Mouse (Mus musculus) lung, adult 2 months (tissue): ENCODE measurements around the gene Ift43. TPM values are rescaled to one million over a fixed set of nuclear protein-coding genes. Genes with fewer than 3 reads are reported as not detected.

Experiments used
- DNase-seq: peaks from one replicate; pipeline ENCODE4 v3.0.0; 2022
- H3K4me1 ChIP-seq: fragments of 200-500 bp; 2 replicates; pipeline ENCODE4 v1.6.1; 2011; ENCODE audit warnings: low read length; ENCODE audit not compliant: control insufficient read depth, insufficient read depth
- H3K4me3 ChIP-seq: fragments of 200-500 bp; replicated peaks from 2 replicates; pipeline ENCODE3; 2011; ENCODE audit warnings: low read depth, mild to moderate bottlenecking, control low read depth, low read length; ENCODE audit errors: extremely low read depth
- CTCF ChIP-seq: fragments of 200-500 bp; IDR thresholded peaks from 2 replicates; pipeline ENCODE4 v1.5.1; 2011; ENCODE audit warnings: mild to moderate bottlenecking, low read length, control low read depth; ENCODE audit not compliant: insufficient read depth
- POLR2A ChIP-seq: fragments of 200-500 bp; IDR thresholded peaks from 2 replicates; pipeline ENCODE4 v1.6.1; 2011; ENCODE audit warnings: low read depth, mild to moderate bottlenecking, control low read depth, low read length, borderline replicate concordance; ENCODE audit errors: extremely low read depth
- WGBS: fragments of 180-500 bp; shearing (Covaris S2); methylation state at CpG from one replicate; pipeline ENCODE4 v1.1.7; 2018; 5-methylcytosine and 5-hydroxymethylcytosine counted together
- polyA plus RNA-seq: library from polyadenylated mRNA; depleted of rRNA; stranded (reverse); fragments of >200 nt; gene quantifications from 2 replicates; pipeline ENCODE4 v1.2.3, GENCODE M21; 2012

The Ift43 gene
- polyA plus RNA-seq, 1 experiment = 49.6 TPM

- DNase-seq = no peak
- no peak overlapping the region for H3K4me3 ChIP-seq
- TF ChIP-seq CTCF = no peak
- no peak for TF ChIP-seq POLR2A
- 81% methylated on average over 6 of the region's 6 CpGs for WGBS
- H3K4me1 ChIP-seq = no peaks in the 10 kb centered on the region; the same call in 1 of the 2 replicates
Observed at GRCm38 (mm10) chr12:86049813-86050212, 32.5 kb upstream of the Ift43 start.

GRCm38 (mm10) chr12:86051477-86051876 lies 30.9 kb upstream of the Ift43 start:
- no peak for DNase-seq
- whole genome bisulfite sequencing = 87% methylated on average over 5 of the region's 5 CpGs
- TF ChIP-seq POLR2A = no peak
- no peak for TF ChIP-seq CTCF
- no peaks in the 10 kb centered on the region for H3K4me1 ChIP-seq
- no peak overlapping the region for H3K4me3 ChIP-seq

GRCm38 (mm10) chr12:86055306-86055705 lies 27.0 kb upstream of the Ift43 start:
- TF ChIP-seq CTCF = no peak
- TF ChIP-seq POLR2A = no peak
- 94% methylated on average over 2 of the region's 2 CpGs for WGBS
- no peak overlapping the region for H3K4me3 ChIP-seq
- no peak for DNase-seq
- no peaks in the 10 kb centered on the region for H3K4me1 ChIP-seq

- 81% methylated on average over 8 of the region's 8 CpGs for WGBS
- no peak for DNase-seq
- H3K4me3 ChIP-seq = no peak overlapping the region
- H3K4me1 ChIP-seq = no peaks in the 10 kb centered on the region
- TF ChIP-seq CTCF (no peak), POLR2A (no peak)
Observed at GRCm38 (mm10) chr12:86056976-86057375, 25.4 kb upstream of the Ift43 start.

GRCm38 (mm10) chr12:86057516-86057915 lies 24.8 kb upstream of the Ift43 start:
- no peaks in the 10 kb centered on the region for H3K4me1 ChIP-seq
- no peak overlapping the region for H3K4me3 ChIP-seq
- no peak for DNase-seq
- no peak for TF ChIP-seq POLR2A
- no peak for TF ChIP-seq CTCF
- WGBS = 90% methylated on average over 8 of the region's 8 CpGs

- 44% methylated on average over 6 of the region's 6 CpGs for WGBS
- no peaks in the 10 kb centered on the region for H3K4me1 ChIP-seq
- TF ChIP-seq CTCF (no peak), POLR2A (no peak)
- no peak for DNase-seq
- H3K4me3 ChIP-seq = no peak overlapping the region
Observed at GRCm38 (mm10) chr12:86059341-86059740, 23.0 kb upstream of the Ift43 start.

GRCm38 (mm10) chr12:86064796-86065195 lies 17.5 kb upstream of the Ift43 start:
- H3K4me1 ChIP-seq = no peaks in the 10 kb centered on the region
- H3K4me3 ChIP-seq = no peak overlapping the region
- TF ChIP-seq CTCF (no peak), POLR2A (no peak)
- no peak for DNase-seq

- Histone ChIP-seq H3K4me1 (no peaks in the 10 kb centered on the region), H3K4me3 (no peak overlapping the region)
- TF ChIP-seq POLR2A (no peak), CTCF (no peak)
- 80% methylated on average over 6 of the region's 6 CpGs for WGBS
- DNase-seq = no peak
Observed at GRCm38 (mm10) chr12:86071432-86071831, 10.9 kb upstream of the Ift43 start.

- no peak for TF ChIP-seq POLR2A
- TF ChIP-seq CTCF = no peak
- 78% methylated on average over 12 of the region's 12 CpGs for WGBS
- no peak overlapping the region for H3K4me3 ChIP-seq
- no peaks in the 10 kb centered on the region for H3K4me1 ChIP-seq
- DNase-seq = no peak
Observed at GRCm38 (mm10) chr12:86074681-86075080, 7.7 kb upstream of the Ift43 start.

GRCm38 (mm10) chr12:86075358-86075757 lies 7.0 kb upstream of the Ift43 start:
- no peak overlapping the region for H3K4me3 ChIP-seq
- no peak for DNase-seq
- WGBS = 72% methylated on average over 7 of the region's 7 CpGs
- TF ChIP-seq POLR2A = no peak
- TF ChIP-seq CTCF = no peak
- H3K4me1 ChIP-seq = no peaks in the 10 kb centered on the region

- Histone ChIP-seq H3K4me1 (no peaks in the 10 kb centered on the region), H3K4me3 (peak overlapping the region; percentile 38)
- 15% methylated on average over 13 of the region's 13 CpGs for WGBS
- TF ChIP-seq POLR2A (no peak), CTCF (peak; percentile 34; the same call in 1 of the 2 replicates)
- DNase-seq = peak; percentile 47
Observed at GRCm38 (mm10) chr12:86076321-86076901, 5.9 kb upstream of the Ift43 start.
